Mouse (Mus musculus) layer of hippocampus, adult 8-10 months (tissue): Measurements from ENCODE around the gene Sst. TPM values are rescaled to one million over a fixed set of nuclear protein-coding genes. Genes with fewer than 3 reads are reported as not detected.
"Not testable (repeated sequence)": the region's sequence is repeated elsewhere in the genome, so short reads cannot be mapped to it uniquely, and the experiment has no call there.

Experiments used
- DNase-seq, 2 experiments: peaks; one replicate each; pipeline ENCODE4 v3.0.0; 2022; ENCODE audit warnings: low spot score in 2 of 2
- total RNA-seq, 4 experiments: library from RNA; stranded (reverse); gene quantifications; 2 replicates each; pipeline ENCODE4 v1.2.4; 2022

The Sst gene
- total RNA-seq: 100 to 1,000 TPM; 329 to 417 (median 358) TPM

DNA sequence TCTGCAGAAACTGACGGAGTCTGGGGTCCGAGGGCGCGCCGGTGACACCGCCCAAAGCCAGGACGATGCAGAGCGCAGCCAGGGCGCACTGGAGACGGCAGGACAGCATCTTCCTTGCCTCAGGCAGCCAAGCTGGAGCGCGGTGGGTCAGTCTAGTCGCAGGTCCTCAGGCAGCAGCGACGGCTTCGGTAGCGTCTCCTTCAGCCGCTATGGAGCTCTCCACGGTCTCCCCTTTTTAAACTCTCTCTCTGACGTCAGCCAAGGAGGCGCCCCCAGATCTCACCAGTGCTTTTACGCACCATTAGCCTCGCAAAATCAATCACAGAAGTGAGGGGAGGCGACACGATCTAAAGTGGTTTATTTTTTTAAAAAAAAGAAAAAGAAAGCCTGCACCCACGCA lies at the start of gene Sst:
TSS of gene Sst (minus strand) at position 323 of the 400 bp plus-strand sequence.
- no peak for DNase-seq

GRCm38 (mm10) chr16:23934397-23934796 lies 43.6 kb upstream of the Sst start:
- no peak for DNase-seq

DNA sequence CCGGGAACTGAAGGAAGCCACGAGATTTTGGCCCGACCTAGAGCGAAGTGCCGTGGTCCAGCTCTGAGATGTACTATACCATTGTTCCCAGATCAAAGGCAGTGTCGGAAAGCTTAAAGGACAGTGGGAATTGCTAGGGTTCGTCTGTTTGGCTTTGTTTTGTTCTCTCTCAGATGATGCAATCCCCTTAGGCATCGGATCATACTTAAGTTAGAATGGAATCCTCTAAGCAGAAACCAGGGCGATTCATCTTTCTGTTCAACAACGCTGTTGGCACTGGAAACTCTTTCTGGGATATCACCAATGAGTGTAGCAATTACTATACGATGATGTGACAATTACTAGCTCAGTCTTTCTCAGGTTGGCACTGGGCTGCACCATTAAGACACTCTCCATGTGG lies 41.5 kb upstream of the Sst start, which contains the start of gene Rtp2:
TSS of gene Rtp2 (minus strand) at position 101 of the 400 bp plus-strand sequence.
- no peak for DNase-seq

GRCm38 (mm10) chr16:23931275-23931674 lies 40.5 kb upstream of the Sst start:
- no peak for DNase-seq

GRCm38 (mm10) chr16:23930426-23931073 lies 39.8 kb upstream of the Sst start:
- DNase-seq: no peak

DNA sequence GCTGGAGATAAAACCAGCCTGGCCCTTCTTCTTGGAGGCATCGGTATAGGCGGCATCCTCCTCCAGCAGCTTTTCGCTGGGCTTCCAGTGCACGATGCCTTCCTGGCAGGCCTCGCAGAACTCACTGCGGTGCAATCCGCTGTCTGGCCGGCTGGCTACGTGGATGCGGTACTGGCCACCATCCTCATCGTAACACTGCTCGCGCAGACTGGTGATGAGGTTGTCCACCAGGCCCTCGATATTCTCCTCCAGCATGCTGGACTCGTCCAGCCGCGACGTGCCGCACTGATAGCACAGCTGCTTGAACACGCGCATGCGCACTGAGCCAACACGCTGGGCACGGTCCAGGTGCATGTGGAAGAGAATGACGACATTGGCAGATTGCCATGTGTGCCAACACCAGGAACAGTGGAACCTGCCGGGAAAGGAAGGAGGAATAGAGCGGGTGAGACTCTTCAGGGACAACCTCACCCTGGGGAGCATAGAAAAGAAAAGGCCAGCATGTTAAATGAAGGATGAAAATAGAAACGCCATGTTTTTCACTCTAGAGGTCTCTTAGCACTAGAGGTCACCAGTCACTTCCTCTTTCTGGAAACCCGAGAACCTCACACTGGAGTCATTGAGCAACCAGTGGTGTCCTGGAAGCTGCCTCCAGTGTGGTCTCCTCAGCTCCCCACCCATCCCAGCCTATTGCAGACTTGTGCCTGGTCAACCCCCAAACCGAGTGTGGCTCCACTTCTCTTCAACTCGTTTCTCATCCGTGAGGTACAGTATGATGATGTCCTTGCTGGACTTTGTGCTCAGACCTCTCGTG lies 36.8 kb upstream of the Sst start:
- no peak for DNase-seq

DNA sequence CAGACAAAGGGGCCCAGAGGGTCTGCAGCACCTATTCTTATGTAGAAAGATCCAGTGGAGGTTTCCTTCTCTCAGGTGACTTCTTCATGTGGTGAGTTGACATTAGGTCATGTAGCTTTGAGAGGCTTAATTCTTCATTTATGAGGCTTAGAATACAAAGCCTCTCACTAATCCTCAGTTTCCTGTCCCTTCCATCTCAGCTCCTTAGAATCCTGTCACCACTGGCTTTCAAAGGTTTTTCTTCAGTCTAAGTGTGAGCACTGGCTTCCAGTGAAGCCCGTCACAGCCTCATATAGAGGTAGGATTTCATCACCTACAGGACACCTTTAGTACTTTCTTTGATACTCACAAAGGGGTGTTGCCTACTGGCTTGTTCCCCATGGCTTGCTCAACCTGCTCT lies 32.1 kb upstream of the Sst start:
- no peak for DNase-seq

DNA sequence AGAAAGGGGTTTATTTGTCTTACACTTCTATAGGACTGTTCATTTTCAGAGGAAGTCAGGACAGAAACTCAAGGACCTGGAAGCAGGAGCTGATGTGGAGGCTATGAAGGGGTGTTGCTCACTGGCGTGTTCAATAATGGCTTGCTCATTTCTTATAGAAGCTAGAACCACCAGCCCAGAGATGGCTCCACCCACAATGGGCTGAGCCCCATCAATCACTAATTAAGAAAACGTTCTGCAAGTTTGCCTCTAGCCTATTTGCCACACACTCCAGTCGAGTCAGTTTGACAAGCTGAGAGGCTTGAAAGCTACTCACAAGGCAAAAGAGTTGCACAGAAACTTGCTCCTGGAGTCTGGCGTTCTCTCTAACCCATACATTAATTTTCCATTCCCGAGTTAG lies 30.9 kb upstream of the Sst start:
- DNase-seq: no peak

- no peak for DNase-seq
These were observed 28.7 kb upstream of the Sst start for GRCm38 (mm10) chr16:23919418-23919817.

- no peak for DNase-seq
These were observed 22.6 kb upstream of the Sst start for GRCm38 (mm10) chr16:23913401-23913800.

DNA sequence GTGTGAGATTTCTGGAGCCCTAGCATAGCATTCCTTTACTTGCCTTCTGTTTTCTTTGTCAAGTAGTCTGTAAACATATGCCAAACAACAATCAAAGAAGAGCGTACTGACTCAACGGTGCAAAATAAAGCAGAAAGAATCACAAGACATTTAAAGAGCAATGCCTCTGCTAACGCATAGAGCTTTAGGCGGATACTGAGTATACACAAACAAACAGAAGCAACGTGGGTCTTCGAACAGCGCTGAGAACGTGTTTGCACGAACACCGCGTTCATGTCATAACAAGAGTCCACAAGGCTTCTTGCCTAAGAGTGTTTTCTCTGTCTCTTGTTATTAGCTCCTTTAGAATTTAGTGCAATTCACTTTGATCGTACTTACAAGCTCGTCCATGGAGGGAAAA lies 22.0 kb upstream of the Sst start:
- DNase-seq: no peak

GRCm38 (mm10) chr16:23909015-23909354 lies 18.2 kb upstream of the Sst start:
- not testable (repeated sequence) for DNase-seq

DNA sequence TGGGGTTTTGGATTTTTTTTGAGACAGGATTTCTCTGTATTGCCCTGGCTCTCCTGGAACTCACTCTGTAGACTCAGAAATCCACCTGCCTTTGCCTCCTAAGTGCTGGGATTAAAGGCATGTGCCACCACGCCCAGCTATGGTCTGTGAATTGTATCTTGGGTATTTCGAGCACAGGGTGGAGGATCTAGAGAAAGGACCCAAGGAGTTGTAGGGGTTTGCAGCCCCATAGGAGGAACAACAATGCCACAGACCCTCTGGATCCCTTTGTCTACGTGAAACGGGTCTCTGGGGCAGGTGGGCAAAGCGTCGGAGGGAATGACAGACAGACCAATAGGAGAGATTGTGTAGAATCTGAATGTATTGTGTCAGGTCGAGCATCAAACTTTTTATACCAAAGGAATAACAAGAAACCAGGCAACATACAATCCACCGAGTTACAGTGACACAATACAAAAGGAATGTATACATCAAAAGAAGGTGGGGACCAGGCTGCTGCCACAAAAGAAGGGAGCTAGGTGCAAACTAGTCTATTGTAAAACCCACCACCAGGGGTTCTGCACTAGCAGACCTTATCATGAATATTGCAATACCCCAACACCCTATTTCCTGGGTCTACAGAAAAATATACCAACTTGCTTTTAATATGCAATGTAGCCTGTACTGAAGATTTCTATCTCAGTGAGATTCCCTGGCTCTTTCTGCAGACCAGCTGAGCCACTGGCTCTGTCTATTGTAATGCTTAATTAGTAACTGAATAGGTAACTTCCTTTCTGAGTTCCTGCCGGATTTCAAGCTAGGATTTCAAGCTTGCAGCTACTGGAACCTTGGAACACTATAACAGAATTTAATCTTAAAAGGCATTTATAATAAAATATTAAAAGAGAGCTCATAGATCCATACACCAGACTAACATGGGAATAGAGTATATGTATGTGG lies 17.6 kb upstream of the Sst start:
- DNase-seq: not testable (repeated sequence)

DNA sequence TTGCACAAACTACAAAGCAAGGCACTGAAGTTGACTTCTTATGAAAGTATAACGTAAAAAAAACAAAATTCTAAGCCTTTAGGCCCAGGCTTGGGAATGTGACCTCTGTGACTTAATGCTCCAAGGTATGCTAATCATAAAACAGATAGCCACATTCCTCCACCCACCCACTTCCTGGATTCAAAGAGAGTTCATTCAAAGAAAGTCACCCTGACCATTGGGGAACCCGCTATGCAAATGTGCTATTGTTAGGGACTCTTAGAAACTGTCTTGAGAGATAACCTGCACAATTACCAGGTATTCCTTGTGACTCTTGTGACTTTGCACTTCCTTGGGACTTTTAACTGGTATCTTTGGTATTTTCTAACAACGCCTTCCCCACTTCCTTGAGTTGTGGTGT lies 15.8 kb upstream of the Sst start:
- not testable (repeated sequence) for DNase-seq

GRCm38 (mm10) chr16:23901411-23901810 lies 10.7 kb upstream of the Sst start:
- DNase-seq: no peak

DNA sequence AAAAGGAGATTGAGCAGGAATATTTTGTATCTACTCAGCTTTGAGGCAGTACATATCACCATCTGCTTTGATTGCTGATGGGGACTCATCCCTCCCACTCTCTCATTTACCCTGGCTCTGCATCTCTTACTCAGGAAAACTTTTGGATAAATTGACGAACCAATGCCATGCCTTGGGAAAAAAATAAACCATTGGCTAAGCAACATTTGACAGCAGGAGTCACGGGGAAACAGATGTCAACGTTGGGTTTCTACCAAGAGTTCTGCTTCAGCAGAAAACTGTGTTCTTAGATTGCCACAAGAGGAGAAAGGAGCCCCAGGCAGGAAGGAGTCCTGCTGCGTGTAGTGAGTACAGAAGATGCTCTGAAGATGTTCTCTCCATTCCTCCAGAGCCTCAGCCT lies 9.3 kb upstream of the Sst start:
- DNase-seq: peak; percentile 58 to 70

GRCm38 (mm10) chr16:23898840-23899239 lies 8.1 kb upstream of the Sst start:
- DNase-seq: peak; percentile 58 to 83

GRCm38 (mm10) chr16:23897984-23898586 lies 7.3 kb upstream of the Sst start:
- peak; percentile 55 to 78 for DNase-seq

- DNase-seq: no peak
These were observed 6.7 kb upstream of the Sst start for GRCm38 (mm10) chr16:23897486-23897885.

DNA sequence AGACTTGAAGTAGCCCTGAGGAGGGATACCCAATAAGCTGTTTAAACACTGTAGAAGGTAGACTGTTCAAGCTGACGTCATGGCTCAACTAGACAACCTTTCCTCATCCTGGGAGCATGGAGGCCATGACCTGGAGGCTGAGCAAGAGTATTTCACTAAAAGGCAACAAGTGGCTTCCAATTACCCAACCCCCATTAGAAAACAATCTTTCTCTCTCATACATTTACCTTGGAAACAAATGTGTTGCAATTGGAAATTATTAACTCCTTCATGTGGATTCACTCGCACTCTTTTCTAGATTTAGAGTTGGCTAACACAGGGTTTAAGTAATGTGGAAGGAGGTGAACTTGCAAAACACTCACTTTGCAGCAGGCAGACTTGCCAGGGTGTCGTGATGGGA lies 4.4 kb upstream of the Sst start:
- no peak for DNase-seq

DNA sequence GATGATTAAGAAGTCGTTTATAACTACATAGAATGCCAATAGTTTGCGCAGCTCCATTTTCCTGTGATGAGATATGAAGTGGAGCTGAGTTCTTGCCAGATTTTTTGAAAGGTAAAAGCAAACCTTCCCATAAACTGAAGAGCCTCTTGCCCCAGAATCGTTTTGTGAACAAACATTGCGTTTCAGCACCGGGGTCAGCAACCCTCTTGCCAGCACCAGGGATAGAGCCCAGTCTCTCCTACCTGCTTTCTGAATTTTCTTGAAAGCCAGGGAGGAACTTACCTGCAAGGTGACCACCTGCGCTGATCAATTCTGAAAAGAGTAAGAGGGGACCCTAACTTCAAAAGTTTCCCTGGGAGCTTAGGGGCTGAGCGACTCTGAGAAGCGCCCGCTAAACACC lies 607 bp downstream of the Sst start:
- DNase-seq: no peak
